Mouse (Mus musculus) layer of hippocampus, postnatal 14 days (tissue): ENCODE measurements around the gene Sh3d19. TPM values are rescaled to one million over a fixed set of nuclear protein-coding genes. Genes with fewer than 3 reads are reported as not detected.
"Not testable (repeated sequence)": the region's sequence is repeated elsewhere in the genome, so short reads cannot be mapped to it uniquely, and the experiment has no call there.

Source experiments
- DNase-seq, 2 experiments: peaks; one replicate each; pipeline ENCODE4 v3.0.0; 2021 to 2022; ENCODE audit warnings: low spot score in 2 of 2, mixed read lengths in 1 of 2
- total RNA-seq, 2 experiments: library from RNA; stranded (reverse); gene quantifications; 2 replicates each; pipeline ENCODE4 v1.2.3; 2021

Sh3d19 gene
- total RNA-seq, 2 experiments from 2014 or later = 40.6 to 42.5 TPM

DNA sequence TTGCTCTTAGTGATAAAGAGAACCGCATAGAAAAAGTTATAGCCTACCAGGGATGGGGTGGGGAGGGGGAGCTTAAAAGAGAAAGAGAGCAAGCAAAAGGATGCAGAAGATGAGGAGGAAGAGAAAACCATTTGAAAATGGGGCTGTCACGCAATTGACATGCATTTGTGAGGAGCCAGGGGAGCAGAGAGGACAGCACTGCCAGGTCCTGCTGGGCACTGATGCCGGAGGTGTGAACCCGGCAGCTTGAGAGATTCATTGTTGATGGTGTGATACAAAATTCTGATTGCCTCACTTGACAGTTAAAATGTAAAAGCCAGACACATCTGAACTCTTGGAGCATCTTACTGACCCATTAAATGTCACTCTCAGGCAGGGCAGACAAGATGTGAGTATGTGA, 3.5 kb downstream of the Sh3d19 start:
- DNase-seq = no peak

DNA sequence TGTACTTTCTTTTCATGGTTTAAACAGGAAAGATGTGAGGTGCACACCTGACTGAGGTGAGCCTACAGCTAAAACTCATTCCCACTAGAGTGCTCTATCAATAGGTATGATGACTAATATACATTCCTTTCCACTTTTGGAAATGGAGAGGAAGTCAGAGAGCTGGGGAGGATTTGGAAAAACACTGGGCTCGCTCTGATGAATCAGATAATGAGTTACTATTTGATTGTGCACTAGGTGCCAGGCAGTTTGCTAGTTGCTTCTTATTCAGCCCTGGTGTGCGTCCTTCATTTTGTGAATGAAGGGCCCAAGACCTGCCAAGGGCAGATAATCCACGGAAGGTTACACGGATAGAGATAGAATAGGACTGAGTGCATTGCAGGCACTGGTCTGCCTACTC, 9.1 kb downstream of the Sh3d19 start:
- no peak for DNase-seq

DNA sequence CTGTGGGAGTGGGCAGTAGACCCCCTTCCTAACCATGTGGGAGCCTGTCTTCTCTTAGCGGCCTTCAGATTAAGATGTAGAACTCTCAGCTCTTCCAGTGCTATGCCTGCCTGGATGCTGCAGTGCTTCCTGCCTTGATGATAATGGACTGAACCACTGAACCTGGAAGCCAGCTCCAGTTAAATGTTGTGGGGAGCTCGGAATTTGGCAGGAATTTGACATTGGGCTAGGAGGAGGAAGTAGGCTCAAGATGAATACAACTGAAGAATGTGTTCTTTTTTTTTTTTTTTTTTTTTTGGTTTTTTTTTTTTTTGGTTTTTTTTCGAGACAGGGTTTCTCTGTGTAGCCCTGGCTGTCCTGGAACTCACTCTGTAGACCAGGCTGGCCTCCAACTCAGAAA, 10.9 kb downstream of the Sh3d19 start:
- not testable (repeated sequence) for DNase-seq

DNA sequence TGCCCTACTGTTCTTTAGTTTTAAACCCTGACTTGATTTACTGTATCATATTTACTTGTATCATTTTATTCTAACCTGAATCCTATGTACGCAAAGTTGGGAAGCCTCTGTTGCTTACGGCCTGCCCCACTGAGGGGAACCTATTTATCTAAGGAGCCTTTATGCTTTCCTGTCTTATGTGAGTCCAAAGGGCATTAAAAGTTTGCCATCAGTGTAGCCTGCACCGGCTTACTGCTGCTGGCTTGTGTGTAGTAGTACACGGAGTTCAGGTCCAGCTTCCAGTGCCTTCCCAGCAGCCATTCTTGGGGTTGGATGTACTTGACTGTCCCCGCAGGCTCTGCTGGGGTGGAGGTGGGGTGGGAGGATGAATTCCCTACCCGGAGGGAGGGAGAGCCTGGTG, 13.6 kb downstream of the Sh3d19 start:
- DNase-seq = no peak

DNA sequence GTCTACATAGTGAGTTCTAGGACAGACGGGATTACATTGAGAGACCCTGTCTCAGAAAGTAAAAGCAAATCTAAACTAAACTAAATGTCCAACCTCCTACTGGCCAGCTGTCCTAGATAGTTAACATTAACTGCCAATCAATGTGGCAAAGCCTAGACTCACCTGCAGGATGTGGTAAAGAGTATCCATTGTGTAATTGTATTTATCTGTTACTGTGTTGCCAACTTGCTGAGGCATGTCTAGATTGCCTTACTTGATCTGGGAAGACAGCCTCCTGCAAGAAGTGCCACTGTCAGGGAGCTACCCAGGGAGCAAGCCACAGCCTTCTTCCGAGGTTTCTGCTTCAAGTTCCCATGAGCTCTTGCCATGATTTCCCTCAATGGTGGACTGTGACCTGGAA, 16.3 kb downstream of the Sh3d19 start:
- DNase-seq = no peak

DNA sequence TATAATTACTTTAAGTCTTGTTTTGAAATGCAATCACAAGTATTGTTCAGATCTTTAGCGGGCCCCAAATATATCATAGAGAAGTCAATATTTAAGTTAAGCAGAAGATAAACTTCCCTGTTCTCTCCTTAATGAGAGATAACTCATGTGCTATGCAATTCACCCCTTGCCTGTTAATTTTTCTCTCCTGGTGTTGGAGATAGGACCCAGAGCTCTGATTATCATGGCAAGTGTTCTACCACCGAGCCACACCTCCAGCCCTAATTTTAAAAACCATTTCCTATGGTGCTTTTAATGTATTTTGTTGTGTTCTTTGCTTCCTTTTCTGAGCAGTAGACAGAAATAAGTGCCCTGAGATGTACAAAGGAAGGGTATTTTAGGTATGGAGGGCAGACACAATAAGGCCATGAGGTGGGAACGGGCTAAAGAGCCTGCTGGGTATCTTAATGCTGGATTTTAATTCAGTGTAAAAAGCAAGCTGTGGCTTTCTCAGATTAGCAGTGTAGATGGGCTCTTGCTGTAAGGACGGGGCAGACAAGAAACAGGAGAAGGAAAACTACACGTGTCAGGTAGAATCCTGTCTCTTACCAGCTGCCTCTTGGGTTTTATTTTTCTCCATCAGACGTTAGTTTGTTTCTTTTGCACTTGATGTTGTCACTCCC, 20.4 kb downstream of the Sh3d19 start:
- no peak for DNase-seq

DNA sequence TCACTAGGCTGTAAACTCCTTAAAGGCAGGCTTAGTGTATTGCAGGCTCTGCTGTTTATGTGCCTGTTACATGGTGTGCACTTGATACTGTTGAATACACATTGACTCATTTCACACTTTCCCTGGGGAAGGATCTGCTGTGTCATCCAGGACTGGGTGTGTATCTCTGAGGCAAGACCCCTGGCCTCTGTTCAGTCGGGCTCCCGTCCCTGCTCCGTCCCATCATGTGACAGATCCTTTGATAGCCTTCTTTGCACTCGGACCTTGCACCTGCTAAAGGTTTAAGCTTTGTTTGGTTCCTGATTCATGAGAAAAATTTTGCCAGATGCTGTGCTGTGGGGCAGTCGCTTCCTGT, 20.9 kb downstream of the Sh3d19 start:
- DNase-seq = no peak

DNA sequence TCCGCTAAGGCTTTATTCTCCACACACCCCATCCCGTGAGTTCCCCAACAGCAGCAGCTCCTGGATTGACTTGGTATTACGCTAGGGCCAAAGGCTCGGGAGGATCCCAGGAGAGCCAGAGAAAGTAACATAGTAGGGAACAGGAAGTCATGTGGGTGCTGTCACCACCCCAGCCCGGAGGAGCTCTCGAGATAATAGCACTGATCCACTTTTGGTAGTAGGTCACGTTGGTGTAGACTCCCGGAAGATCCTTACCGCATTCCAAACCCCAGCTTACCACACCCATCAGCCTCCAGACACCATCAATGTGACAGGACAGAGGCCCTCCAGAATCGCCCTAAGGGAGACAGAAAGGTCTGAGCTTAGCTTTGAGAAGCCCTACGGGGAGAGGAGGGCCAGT, 22.8 kb downstream of the Sh3d19 start:
- no peak for DNase-seq

DNA sequence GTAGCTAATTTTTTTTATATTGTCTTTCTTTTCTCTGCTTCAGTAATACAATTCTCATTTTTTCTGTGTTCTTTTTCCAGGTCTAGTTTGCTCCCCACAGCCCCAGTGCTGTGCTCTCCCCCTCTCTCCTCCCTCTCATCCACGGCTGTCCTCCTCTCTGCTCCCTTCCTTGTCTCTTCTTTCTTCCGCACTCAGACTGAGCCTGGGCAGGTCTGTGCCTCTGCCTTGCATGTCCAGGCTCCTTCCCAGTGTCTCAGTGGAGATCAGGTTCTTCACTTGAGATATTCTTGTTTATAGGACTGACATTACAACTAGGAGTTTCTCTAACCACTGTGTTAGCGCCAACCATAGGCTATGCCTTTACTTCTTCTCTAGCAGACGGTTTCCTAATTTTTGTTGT, 23.7 kb downstream of the Sh3d19 start:
- DNase-seq = no peak

DNA sequence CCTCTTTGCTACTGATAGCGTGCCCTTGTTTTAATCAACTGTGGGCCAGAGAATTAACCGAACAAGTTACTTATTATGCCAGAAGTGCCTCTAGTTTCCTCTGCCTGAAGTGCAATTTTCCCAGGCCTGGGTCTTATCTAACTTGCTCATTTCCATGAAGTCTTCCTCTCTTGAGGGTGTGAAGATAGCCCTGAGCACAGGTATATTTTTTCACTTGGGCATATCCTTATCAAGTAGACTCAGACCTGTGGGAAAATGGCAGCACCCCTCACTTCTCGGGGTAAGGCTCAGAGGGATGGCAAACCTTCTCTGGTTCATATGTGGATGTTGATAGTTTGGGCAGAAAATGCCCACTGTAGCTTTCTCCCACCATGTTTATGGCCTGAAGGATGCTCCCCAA, 30.4 kb downstream of the Sh3d19 start:
- no peak for DNase-seq

DNA sequence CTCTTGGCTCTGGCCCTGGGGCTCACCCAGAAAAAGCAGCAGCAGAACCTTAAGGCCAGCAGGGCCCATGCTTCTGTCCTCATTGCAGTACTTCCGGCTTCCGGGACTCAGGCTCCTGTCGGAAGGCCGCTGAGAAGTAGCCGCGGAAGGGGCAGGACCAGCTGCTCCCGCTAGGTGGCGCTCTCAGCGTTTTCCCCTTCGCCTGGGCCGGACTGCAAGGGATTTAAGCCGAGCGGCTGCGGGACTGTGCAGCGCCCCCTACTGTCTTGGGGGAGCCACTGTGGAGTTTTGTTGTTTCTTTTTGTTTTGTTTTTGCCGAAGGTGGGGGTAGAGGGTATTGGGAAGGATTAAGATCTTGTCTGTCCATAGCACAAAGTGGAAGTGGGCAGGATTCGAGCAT, 31.5 kb downstream of the Sh3d19 start, which contains the start of gene Prss48:
Prss48 (minus strand) TSS at position 69 of the 400 bp plus-strand sequence.
- no peak for DNase-seq

DNA sequence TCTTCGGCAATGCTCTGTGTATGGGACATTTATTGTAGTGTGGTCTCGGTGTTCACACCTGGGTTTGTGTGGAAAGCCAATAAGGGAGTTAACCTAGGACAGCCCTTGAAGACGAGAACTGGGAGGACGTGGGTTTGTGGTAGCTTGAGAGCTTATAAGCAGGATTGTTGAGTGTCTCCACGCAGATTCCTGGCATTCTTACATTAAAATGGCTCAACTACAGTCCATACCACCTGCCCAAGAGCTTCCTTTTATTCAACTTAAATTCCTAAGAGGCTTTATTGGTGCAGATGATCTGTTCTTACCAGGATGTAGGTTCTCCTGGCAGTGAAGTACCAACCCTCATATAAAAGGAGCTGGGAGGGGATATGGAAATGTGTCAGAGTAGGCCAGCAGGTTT, 32.0 kb downstream of the Sh3d19 start:
- no peak for DNase-seq

DNA sequence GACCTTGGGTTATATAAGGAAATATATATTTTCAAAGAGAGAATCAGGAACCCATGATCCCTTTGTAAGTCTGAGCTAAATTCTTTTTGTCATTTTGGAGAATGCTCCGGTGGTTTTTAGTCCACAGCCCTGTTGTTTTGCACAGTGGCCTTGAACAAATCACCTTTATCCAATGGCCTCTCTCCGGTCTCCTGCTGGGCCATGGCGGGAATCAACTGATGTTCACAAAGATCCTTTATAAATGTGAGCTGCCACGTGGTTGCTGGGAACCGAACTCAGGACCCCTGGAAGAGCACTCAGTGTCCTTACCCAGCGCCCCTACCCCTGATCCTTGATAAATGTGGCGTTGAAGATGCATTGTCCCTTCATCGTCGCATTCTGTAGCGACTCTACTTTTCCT, 33.8 kb downstream of the Sh3d19 start:
- no peak for DNase-seq

DNA sequence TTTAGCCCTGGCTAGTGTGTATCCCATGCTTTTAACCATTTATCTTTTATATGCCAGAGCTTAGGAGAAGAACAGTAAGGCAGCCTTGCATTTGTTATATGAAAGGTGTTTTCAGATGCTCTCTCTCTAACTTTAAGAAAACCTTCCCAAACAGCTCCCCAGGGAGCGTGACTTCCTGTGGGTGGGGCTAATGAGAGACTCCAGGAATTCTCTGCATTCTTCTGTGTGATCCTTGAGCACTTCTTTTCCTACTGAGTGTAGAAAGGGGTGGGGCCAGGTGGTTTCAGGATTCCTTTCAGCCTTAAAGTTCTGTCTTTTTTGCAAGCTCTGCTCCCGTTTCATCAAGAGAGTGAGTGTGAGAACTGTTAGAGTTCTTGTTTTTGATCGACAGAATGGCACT, 39.7 kb downstream of the Sh3d19 start:
- no peak for DNase-seq

DNA sequence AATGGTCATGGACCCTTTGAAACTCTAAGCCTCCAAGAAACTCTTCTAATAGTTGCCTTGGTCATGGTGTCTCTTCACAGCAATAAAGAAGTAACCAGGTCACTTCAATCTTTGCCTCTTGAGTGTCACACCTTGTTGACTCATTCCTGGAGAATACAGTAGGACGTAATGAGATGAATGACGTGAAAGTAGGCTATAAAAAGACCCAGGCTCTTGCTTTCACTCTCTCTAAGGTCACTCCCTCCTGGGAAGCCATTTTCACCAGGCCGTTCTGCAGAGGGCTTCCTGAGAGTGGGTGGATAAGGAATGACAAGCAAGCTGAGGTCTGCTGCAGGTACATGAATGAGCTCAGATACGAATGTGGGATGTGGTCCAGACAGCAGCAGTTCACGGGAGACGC, 40.5 kb downstream of the Sh3d19 start:
- no peak for DNase-seq

DNA sequence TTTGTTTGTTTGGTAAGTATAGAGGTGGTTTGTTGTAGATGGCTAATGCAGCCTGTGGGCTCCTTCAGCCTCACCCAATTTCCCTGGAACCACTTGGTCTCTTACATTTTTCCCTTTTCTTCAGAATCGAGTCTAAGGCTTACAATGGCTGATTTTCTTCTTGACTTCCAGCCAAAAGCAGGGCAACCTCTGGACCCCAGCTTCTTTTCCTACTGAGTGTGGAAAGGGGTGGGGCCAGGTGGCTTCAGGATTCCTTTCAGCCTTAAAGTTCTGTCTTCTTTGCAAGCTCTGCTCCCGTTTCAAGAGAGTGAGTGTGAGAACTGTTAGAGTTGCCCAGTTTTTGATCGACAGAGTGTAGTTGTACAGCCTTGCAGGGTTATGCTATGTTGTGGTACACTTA, 40.9 kb downstream of the Sh3d19 start:
- no peak for DNase-seq

DNA sequence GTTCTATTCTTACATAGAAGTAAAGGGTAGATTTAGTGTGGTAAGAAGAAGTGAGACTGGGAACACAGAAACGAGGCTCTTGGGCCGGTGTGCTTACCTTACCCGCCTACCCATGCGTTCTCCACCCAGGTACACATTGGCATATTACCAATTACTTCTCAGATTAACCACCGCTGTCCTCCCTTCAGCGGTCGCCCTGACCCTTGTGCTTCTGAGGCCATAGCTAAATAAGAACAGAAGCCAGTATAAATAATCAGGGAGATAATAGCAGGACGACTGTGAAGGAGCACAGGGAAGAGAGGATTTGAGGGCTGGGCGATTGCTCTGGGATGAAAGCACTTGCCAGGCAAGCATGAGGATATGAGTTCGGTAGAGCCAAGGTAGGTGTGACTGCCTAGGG, 42.9 kb downstream of the Sh3d19 start:
- DNase-seq = no peak

DNA sequence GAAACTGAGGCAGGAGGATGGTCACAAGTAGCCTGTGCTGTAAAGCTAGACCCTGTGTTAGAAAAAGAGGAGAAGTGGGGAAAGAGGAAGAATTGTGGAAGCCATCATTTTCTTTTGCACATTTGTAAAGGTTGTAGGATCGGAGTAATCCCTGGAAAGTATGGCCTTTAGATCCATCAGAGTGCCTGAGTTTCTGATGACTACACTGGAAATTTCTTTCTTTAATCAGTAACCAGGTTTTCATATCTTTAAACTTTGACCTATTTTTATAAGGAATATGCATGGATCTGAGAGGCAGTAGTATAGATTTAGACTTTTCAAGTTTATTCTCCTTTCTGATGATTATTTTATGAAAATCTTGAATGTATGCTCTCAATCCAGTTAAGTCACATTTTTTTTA, 46.1 kb downstream of the Sh3d19 start:
- DNase-seq = no peak

DNA sequence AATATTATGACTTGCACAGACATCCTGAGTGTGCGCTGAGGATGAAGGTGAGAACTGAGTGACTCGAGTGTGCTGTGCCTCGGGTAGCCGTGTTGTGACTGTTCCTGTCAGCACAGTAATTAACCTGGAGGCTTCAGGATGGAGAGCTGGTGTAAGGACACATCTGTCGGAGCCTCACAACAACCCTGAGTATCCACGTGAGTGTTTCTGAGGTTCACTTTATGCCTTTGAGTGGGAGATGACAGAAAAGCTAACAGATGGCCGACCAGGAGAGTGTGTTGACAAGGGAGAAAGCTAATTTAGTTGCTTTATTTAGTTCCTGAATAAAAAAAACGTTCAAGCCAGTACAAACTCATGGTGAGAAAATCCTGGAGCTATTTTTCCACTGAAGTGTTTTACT, 46.6 kb downstream of the Sh3d19 start:
- peak in 1 of 2 experiments; percentile 44 for DNase-seq

DNA sequence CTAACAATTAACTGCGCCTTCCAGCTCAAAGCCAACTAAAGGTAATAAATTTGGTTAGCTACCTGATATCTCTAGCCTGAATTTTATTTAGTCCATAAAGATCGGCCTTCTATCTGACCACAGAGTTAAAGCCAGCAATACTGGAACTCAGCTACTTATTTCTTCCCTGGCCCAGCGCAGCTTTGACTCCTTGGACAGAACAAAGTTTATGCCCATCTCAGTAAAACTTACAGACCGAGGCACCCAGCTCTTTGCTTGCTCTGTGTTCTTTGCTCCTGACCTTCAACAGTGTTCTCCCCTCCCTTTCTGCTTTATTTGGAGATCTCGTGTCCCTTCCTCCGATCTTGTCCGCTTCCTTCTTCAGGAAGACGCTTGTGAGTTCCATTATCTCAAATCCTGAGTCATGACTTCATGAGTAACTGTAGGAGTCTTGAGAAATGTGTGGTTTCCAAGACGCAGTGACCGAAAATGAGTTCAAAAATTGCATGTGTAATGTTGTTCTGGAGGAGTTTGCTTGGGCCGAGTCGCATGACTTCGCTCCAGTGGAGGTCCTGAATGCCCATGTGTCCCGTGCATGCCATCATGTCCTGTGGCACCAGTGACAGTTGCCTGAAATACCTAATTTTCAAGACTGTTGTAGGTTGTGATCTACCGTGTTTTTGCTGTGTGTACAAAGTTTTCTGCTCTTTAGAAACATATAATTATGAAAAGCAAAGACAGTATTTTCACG, 50.2 kb downstream of the Sh3d19 start:
- no peak for DNase-seq

DNA sequence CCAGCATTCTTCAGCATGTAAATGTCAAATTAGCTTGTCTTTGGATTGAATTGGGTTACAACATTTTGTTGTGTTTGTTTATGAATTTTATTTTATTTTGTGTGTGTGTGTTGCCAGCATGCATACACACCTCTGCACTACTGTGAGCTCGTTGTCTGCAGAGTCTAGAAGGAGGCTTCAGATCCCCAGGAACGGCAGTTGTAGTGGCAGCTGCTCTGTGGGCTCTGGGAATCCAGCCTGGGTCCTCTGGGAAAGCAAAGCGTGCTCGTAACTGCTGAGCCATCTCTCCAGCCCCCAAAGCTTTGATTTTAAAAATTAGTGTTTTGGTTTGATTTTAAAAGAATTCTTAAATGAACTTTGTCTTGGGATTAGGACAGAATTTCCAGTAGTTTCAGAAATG, 50.7 kb downstream of the Sh3d19 start:
- DNase-seq = peak in 1 of 2 experiments; percentile 57

DNA sequence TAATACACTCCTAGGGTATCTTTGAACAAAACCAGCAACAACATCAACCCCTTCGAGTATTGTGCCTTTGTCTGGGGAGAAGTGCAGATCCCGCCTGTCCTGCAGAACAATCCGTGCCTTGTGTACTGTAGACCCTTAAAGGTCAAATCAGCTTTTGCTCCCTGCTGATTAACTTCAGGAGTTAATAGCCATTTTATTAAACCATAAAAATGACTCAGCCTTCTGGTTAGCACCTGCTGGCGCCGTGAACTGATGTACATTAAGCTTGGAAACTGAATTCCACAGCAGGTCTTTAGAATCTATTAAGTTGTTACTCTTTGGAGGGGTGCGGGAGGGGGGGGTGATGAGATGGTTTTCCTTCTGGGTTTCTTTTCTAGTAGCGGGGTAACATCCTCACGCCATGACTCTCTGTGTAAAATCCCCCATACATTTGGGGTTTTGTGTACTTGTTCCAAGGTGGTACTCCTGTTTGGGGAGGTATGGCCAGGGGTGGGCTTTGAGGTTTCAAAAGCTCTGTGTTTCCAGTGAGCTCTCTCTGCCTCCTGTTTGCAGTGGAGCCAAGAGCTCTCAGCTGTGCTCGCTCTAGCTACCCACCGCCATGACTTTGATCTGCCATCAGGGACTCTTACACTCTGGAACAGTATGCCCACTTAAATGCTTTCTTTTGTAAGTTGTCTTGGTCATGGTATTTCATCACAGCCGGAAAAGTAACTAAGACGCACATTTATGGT, 53.3 kb downstream of the Sh3d19 start:
- no peak for DNase-seq
